Mouse (Mus musculus) adrenal gland, postnatal 36 days (tissue): ENCODE measurements at regions not wholly inside any gene's neighbourhood (a gene's known extent, or its start where the extent isn't known, plus 50 kb on each side); places are given as distances from the start of the nearest gene placed in this dataset.

Source experiments
- DNase-seq, 2 experiments: peaks; one replicate each; pipeline ENCODE4 v3.0.0; 2021; ENCODE audit warnings: mixed read lengths in 1 of 2

GRCm38 (mm10) chr11:45241671-45242070 is 610.2 kb upstream of the Clint1 start:
- DNase-seq, result no peak

- DNase-seq, result no peak
Measured at GRCm38 (mm10) chr11:45244796-45245195, 607.1 kb upstream of the Clint1 start.

- DNase-seq, result no peak
Measured at GRCm38 (mm10) chr11:45256019-45256418, 595.8 kb upstream of the Clint1 start.

GRCm38 (mm10) chr11:45262198-45262597 is 589.7 kb upstream of the Clint1 start:
- no peak for DNase-seq

- no peak for DNase-seq
Measured at GRCm38 (mm10) chr11:45264001-45264400, 587.9 kb upstream of the Clint1 start.

- DNase-seq, result peak in 1 of 2 experiments; percentile 5
Measured at GRCm38 (mm10) chr11:45265171-45265988, 586.5 kb upstream of the Clint1 start.

- no peak for DNase-seq
Measured at GRCm38 (mm10) chr11:45265989-45266302, 585.9 kb upstream of the Clint1 start.

GRCm38 (mm10) chr11:45269215-45269614 is 582.6 kb upstream of the Clint1 start:
- DNase-seq, result no peak

- no peak for DNase-seq
Measured at GRCm38 (mm10) chr11:45271206-45271605, 580.6 kb upstream of the Clint1 start.

GRCm38 (mm10) chr11:45274446-45275119 is 577.3 kb upstream of the Clint1 start:
- no peak for DNase-seq

- peak in 1 of 2 experiments; percentile 8 for DNase-seq
Measured at GRCm38 (mm10) chr11:45275170-45275569, 576.7 kb upstream of the Clint1 start.

GRCm38 (mm10) chr11:45296772-45297171 is 555.1 kb upstream of the Clint1 start:
- no peak for DNase-seq

GRCm38 (mm10) chr11:45311934-45312333 is 539.9 kb upstream of the Clint1 start:
- DNase-seq, result peak in 1 of 2 experiments; percentile 8

GRCm38 (mm10) chr11:45323766-45324165 is 528.1 kb upstream of the Clint1 start:
- DNase-seq, result no peak

GRCm38 (mm10) chr11:45330319-45330718 is 521.5 kb upstream of the Clint1 start:
- no peak for DNase-seq

GRCm38 (mm10) chr11:45333756-45334155 is 518.1 kb upstream of the Clint1 start:
- DNase-seq, result no peak

- no peak for DNase-seq
Measured at GRCm38 (mm10) chr11:45349331-45349730, 502.5 kb upstream of the Clint1 start.

GRCm38 (mm10) chr11:45365343-45365742 is 486.5 kb upstream of the Clint1 start:
- no peak for DNase-seq

- no peak for DNase-seq
Measured at GRCm38 (mm10) chr11:45389243-45390146, 462.4 kb upstream of the Clint1 start.

GRCm38 (mm10) chr11:45396009-45396408 is 455.8 kb upstream of the Clint1 start:
- no peak for DNase-seq

GRCm38 (mm10) chr11:45398188-45398587 is 453.7 kb upstream of the Clint1 start:
- no peak for DNase-seq

- no peak for DNase-seq
Measured at GRCm38 (mm10) chr11:45404377-45405029, 447.3 kb upstream of the Clint1 start.
